Mouse (Mus musculus): ENCODE data around the gene Mrap. TPM values are rescaled to one million over a fixed set of nuclear protein-coding genes. Genes with fewer than 3 reads are reported as not detected.

Gene Mrap
- total RNA-seq, 2 experiments from 2014 or later = 0.36 to 0.81 TPM

DNA sequence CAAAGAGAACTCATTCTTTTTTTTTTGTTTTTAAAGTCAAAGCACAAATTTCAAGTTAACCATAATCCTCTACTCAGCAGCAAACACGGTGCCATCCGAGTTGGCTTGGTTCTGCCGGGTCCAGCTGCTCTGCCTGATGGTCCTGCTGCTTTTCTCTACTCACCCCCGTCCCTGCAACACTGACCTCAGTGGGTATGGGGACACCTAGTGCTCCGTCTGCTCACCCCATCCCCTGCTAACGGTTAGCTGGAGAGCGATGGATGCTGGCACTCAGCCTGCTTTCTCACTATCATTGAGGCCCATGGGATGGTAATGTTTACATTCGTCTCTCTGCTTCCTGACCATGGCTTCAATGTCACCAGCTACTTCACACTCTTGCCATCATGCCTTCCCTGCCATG lies 60.4 kb downstream of the Mrap start:
- intact Hi-C loops (cut with DNase I) = no loop called here
- DNase-seq (ENCODE audit: extremely low spot score in 1 of 2, low spot score in 2 of 2) = no peak

DNA sequence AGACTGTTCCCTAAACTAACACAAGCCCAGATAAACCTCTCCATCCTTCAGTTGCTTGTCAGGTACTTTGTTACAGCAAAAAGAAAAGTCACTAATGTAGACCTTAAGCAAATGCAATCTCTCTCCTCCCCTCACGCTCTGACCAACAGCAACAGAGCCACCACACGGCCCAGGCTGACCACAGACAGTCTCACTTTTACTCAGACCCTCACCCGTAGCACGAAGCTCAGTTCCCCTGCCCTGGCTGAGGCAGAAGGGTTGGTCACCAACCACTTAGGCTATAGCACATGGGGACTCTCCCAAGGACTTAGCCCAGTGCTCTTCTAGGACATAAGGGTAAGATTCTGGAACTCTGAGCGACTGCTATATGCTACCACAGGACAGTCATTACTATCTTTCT lies 60.8 kb downstream of the Mrap start:
- no peak for DNase-seq (ENCODE audit: extremely low spot score in 1 of 2, low spot score in 2 of 2)
- intact Hi-C loops (cut with DNase I) = no loop called here

Other genes with a start within 250 kb of the Mrap start
- 1 to 10 TPM; 7.2 to 9.0 TPM for gene Mis18a, start 10.8 kb upstream of the Mrap start, total RNA-seq (2021)
- 10 to 100 TPM; 16.1 to 17.6 TPM for gene Urb1, start 72.2 kb downstream of the Mrap start, total RNA-seq (2021)
- 1 to 10 TPM; 1.8 to 1.9 TPM for gene Eva1c, start 88.5 kb downstream of the Mrap start, total RNA-seq (2021)
- 10 to 100 TPM; 33.3 to 37.4 TPM for gene Cfap298, start 196.9 kb downstream of the Mrap start, total RNA-seq (2021)